Comparison of ENCODE assay signal across 30 mouse cellular contexts in genomic region chr9:83568125-83568524, GRCm38 (mm10). TPM values are rescaled to one million over a fixed set of nuclear protein-coding genes. Genes with fewer than 3 reads are reported as not detected.
A peak's percentile ranks its signal among the peaks of the same experiment; 100 is the strongest.
DNase-seq lines count a peak whose midpoint lies in the region; ATAC-seq and TF ChIP-seq lines count a peak whose summit lies in the region.
"Had no signal": no experiment of that assay in that cellular context is flagged by ENCODE, and none has a peak within 500 bp of the region (broad histone marks: within the 10 kb centered on the region; RNA-seq: fewer than 3 reads in every experiment).

No protein-coding gene starts in this region.

- no peak overlapping the region for H3K9ac ChIP-seq in liver, postnatal 0 days (replicated peaks)
- H3K9ac ChIP-seq in liver, embryonic 12.5 days, result no peak overlapping the region
- H3K9ac ChIP-seq in limb, embryonic 11.5 days (ENCODE audit: low read length), result no peak overlapping the region
- H3K9ac ChIP-seq: heart, embryonic 13.5 days; hindbrain, embryonic 14.5 days; limb, embryonic 12.5 days; liver, embryonic 13.5 days; midbrain, embryonic 12.5 days; stomach, embryonic 15.5 days had no signal

- H3K36me3 ChIP-seq in liver, postnatal 0 days (replicated peaks; ENCODE audit: insufficient read depth, low read length), result no peaks in the 10 kb centered on the region
- H3K36me3 ChIP-seq in liver, embryonic 12.5 days, result no peaks in the 10 kb centered on the region
- H3K36me3 ChIP-seq in limb, embryonic 11.5 days (ENCODE audit: control insufficient read depth, insufficient read depth, low read length), result no peaks in the 10 kb centered on the region
- H3K36me3 ChIP-seq: heart, embryonic 13.5 days; limb, embryonic 12.5 days; liver, embryonic 13.5 days; midbrain, embryonic 12.5 days; stomach, embryonic 15.5 days had no signal

- 83% methylated on average over 5 of the region's 5 CpGs for WGBS in liver, postnatal 0 days (ENCODE audit: insufficient replicate concordance)
- WGBS in liver, embryonic 12.5 days (ENCODE audit: insufficient replicate concordance), result 80% methylated on average over 5 of the region's 5 CpGs
- 95% methylated on average over 5 of the region's 5 CpGs for WGBS in limb, embryonic 11.5 days

- H3K9me3 ChIP-seq in liver, postnatal 0 days (ENCODE audit: low read length), result no peaks in the 10 kb centered on the region
- H3K9me3 ChIP-seq in liver, embryonic 12.5 days (replicated peaks), result no peaks in the 10 kb centered on the region
- H3K9me3 ChIP-seq in limb, embryonic 11.5 days (ENCODE audit: control insufficient read depth, low read length), result no peaks in the 10 kb centered on the region
- H3K9me3 ChIP-seq: heart, embryonic 13.5 days; limb, embryonic 12.5 days; liver, embryonic 13.5 days; midbrain, embryonic 12.5 days; stomach, embryonic 15.5 days had no signal

- ATAC-seq in liver, postnatal 0 days, result peak; percentile 48; the same call in 1 of the 2 replicates
- no peak for ATAC-seq in liver, embryonic 12.5 days
- no peak for ATAC-seq in limb, embryonic 11.5 days (ENCODE audit: insufficient number of reproducible peaks, low FRiP score, low TSS enrichment, low read depth)
- ATAC-seq: activated CD4-positive, CD25-positive, alpha-beta regulatory T cell, adult 4 months; intestine, postnatal 0 days had no signal

- H3K4me3 ChIP-seq in liver, postnatal 0 days (ENCODE audit: low read depth, low read length), result no peak overlapping the region
- no peak overlapping the region for H3K4me3 ChIP-seq in liver, embryonic 12.5 days
- no peak overlapping the region for H3K4me3 ChIP-seq in bone marrow macrophage, adult 2 months (ENCODE audit: insufficient read depth, low read length)
- no peak overlapping the region for H3K4me3 ChIP-seq in limb, embryonic 11.5 days (ENCODE audit: low read depth, low read length)
- H3K4me3 ChIP-seq: heart, adult 2 months; heart, embryonic 13.5 days; limb, embryonic 12.5 days; liver, embryonic 13.5 days; midbrain, embryonic 12.5 days; stomach, embryonic 15.5 days had no signal

- TF ChIP-seq EP300 in liver, postnatal 0 days (IDR thresholded peaks at IDR 0.05; ENCODE audit: low read depth), result no peak

- H3K4me2 ChIP-seq in liver, postnatal 0 days (ENCODE audit: low read depth, low read length), result no peak overlapping the region
- no peak overlapping the region for H3K4me2 ChIP-seq in liver, embryonic 12.5 days
- no peak overlapping the region for H3K4me2 ChIP-seq in limb, embryonic 11.5 days (ENCODE audit: low read depth, severe bottlenecking)
- H3K4me2 ChIP-seq: heart, embryonic 13.5 days; hindbrain, embryonic 14.5 days; limb, embryonic 12.5 days; liver, embryonic 13.5 days; midbrain, embryonic 12.5 days; stomach, embryonic 15.5 days had no signal

- TF ChIP-seq CTCF in liver, postnatal 0 days (IDR thresholded peaks at IDR 0.05; ENCODE audit: low read depth), result no peak
- TF ChIP-seq CTCF in bone marrow macrophage, adult 2 months (IDR thresholded peaks at IDR 0.05; ENCODE audit: low read depth, low read length), result no peak

- DNase-seq in liver, postnatal 0 days, result no peak
- DNase-seq in 416B (ENCODE audit: low read depth), result peak; percentile 20
- no peak for DNase-seq in limb, embryonic 11.5 days (ENCODE audit: low spot score)
- DNase-seq in retina, embryonic 14.5 days (ENCODE audit: low spot score), result no peak
- DNase-seq in liver, result no peak
- DNase-seq in spleen, postnatal 4 days (ENCODE audit: low spot score in 2 of 2), result no peak
- DNase-seq: adrenal gland, adult 2 months; adrenal gland, postnatal 36 days; B cell, adult 2 months; cerebellum, adult 8-10 months; gastrocnemius, postnatal 14 days; heart, adult 2 months; heart, postnatal 10 days; kidney, adult 9 months; kidney, postnatal 10 days; layer of hippocampus, postnatal 36 days; liver, embryonic 13.5 days; lung, adult 2 months; lung, postnatal 4 days; retina, postnatal 1 day; right cerebral cortex, postnatal 14 days had no signal

- TF ChIP-seq POLR2A in bone marrow macrophage, adult 2 months (IDR thresholded peaks at IDR 0.05; ENCODE audit: borderline replicate concordance, low read depth, low read length), result no peak

- no peak overlapping the region for H3K27ac ChIP-seq in liver, postnatal 0 days (ENCODE audit: low read depth)
- H3K27ac ChIP-seq in liver, embryonic 12.5 days, result no peak overlapping the region
- peak overlapping the region; percentile 60 for H3K27ac ChIP-seq in bone marrow macrophage, adult 2 months (ENCODE audit: insufficient read depth, low read depth, low read length)
- H3K27ac ChIP-seq in limb, embryonic 11.5 days (replicated peaks; ENCODE audit: low read depth, low read length), result 0 out of 2 replicates have a peak overlapping the region, but pooled peaks have one; percentile 30
- H3K27ac ChIP-seq: heart, adult 2 months; heart, embryonic 13.5 days; hindbrain, embryonic 14.5 days; liver, embryonic 13.5 days; midbrain, embryonic 12.5 days; stomach, embryonic 15.5 days had no signal

- H3K27me3 ChIP-seq in liver, postnatal 0 days (ENCODE audit: insufficient read depth, low read length), result no peaks in the 10 kb centered on the region
- no peaks in the 10 kb centered on the region for H3K27me3 ChIP-seq in liver, embryonic 12.5 days (replicated peaks)
- no peaks in the 10 kb centered on the region for H3K27me3 ChIP-seq in limb, embryonic 11.5 days (ENCODE audit: control insufficient read depth, insufficient read depth, low read length)
- H3K27me3 ChIP-seq: heart, embryonic 13.5 days; limb, embryonic 12.5 days; liver, embryonic 13.5 days; midbrain, embryonic 12.5 days; stomach, embryonic 15.5 days had no signal

- peaks cover 2% of the 10 kb centered on the region for H3K4me1 ChIP-seq in liver, postnatal 0 days (ENCODE audit: insufficient read depth)
- peaks cover 16% of the 10 kb centered on the region for H3K4me1 ChIP-seq in liver, embryonic 12.5 days
- H3K4me1 ChIP-seq in bone marrow macrophage, adult 2 months (ENCODE audit: control insufficient read depth, insufficient read depth, low read length), result peaks cover 82% of the 10 kb centered on the region
- H3K4me1 ChIP-seq in limb, embryonic 11.5 days (ENCODE audit: control insufficient read depth, insufficient read depth, low read length), result peaks cover 20% of the 10 kb centered on the region

RNA-seq across cellular contexts. Expression of gene Sh3bgrl2, which starts 20.0 kb away (rescaled TPM):
- polyA plus RNA-seq in liver, postnatal 0 days (2015; fragmentation: Nextera tagmentation; extraction: Ambion mirVana), result 21.2 and 22.2 TPM in 2 replicates
- polyA plus RNA-seq in liver, embryonic 12.5 days (2016; fragmentation: Nextera tagmentation; extraction: Ambion mirVana), result 9.7 and 10.8 TPM in 2 replicates
- polyA plus RNA-seq in bone marrow macrophage, adult 2 months (2012; ENCODE audit: insufficient read depth, insufficient read length, missing spikeins), result 17.7 and 20.0 TPM in 2 replicates
- 13.1 and 14.0 TPM in 2 replicates for polyA plus RNA-seq in limb, embryonic 11.5 days (2014; fragmentation: Nextera tagmentation; extraction: Ambion mirVana)

Comparison
In these comparisons a context has a peak if more than half of its experiments do, and no peak if none do; other contexts are left out.
1. H3K27ac ChIP-seq: peak in bone marrow macrophage, adult 2 months (single experiment) and limb, embryonic 11.5 days (single experiment); none in liver, postnatal 0 days (single experiment) and liver, embryonic 12.5 days (single experiment).